Mouse (Mus musculus): ENCODE data around the gene Dock9.

DNA sequence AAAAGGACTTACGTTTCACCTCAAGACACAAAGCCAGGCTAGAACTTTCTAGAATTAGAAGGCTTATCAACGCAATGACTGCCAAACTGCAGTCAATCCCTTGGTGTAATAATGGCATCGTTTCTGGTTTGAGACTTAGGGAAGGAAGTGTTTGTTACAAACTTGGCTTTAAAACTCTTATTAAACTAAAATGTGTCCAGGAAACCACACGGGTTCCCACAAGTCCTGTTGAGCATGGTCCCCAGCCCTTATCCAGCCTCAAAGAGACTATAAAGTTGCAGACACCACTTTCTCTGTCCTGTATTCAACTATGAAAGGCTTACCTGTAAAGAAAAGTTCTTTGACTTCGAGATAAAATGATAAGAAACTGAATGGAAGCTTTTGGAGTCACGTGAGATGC is 149.9 kb downstream of the Dock9 start:
- TF ChIP-seq POLR2A (IDR thresholded peaks at IDR 0.05; ENCODE audit: insufficient read depth, low read depth, low read length): no peak
- TF ChIP-seq CTCF (IDR thresholded peaks at IDR 0.05; ENCODE audit: insufficient read depth, low read depth, low read length): no peak

Measured in olfactory bulb, adult 2 months (tissue).